Mouse (Mus musculus) 416B (cell line): ENCODE results near the gene Wap.

Experiments used
- DNase-seq: peaks from one replicate; pipeline ENCODE4 v3.0.0; 2011; ENCODE audit warnings: low read depth

Gene Wap

GRCm38 (mm10) chr11:6638537-6638936, at the start of gene Wap:
Wap (minus strand) TSS chr11:6638637.
- DNase-seq = no peak

- DNase-seq = no peak
Observed at GRCm38 (mm10) chr11:6684741-6685140, 46.3 kb upstream of the Wap start.

DNA sequence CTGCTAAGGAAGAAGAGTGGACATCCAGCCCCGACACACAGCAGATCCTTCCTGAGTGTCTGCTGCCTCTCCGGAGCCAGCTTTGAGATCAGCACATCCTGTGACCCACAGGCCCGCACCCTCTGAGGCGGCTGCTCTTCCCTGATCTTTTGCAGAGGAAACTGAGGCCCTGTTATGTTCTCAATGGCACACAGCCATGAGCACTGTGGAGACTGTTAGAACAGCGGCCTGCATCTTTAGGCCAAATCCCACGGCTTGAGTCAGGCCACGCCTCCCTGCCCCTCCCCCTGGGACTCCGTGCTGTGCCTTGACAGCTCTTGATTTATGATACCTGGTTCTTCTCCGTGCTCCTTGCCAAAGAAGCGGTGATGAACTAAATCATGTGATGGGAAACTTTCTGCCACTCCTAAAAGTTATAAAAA, 42.0 kb upstream of the Wap start:
- DNase-seq = peak; percentile 30

GRCm38 (mm10) chr11:6679694-6680396, 41.4 kb upstream of the Wap start:
- DNase-seq = peak; percentile 66

DNA sequence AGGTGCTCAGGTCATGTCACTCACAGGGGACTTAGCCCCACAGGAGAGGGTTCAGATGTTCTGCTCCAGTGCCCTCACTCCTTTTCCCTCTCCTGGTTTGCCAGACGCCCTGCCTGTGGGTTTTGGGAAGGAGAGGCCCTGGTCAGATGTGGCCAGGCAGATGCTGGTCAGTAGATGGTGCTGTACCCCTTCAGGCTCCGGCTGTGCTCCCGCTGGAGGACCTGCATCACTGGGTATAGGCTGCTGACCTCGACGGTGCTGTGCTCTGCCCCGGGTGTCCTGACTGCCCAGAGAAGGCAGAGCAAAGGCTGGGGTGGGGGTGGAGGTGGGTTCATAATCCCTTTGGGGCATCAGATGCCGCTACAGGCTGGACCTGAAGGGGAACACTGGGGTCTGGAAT, 39.1 kb upstream of the Wap start:
- no peak for DNase-seq

DNA sequence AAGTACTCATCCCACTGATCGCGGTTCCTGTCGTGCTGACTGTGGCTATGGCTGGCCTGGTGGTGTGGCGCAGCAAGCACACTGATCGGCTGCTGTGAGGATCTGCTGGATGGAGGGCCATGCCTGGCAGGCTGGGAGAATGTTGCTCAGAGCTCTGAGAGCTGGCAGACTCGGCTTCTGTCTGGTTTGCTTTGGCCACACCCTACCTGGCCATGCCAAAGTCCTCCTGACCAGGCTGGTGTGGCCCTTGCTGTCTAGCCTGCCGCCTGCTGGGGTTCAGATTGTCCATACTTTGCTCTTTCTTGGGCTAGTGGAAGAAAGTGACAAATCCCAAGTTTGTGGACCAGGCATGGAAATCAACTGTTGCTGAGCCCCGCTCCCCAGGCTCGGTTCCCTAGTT, 38.2 kb upstream of the Wap start:
- no peak for DNase-seq

DNA sequence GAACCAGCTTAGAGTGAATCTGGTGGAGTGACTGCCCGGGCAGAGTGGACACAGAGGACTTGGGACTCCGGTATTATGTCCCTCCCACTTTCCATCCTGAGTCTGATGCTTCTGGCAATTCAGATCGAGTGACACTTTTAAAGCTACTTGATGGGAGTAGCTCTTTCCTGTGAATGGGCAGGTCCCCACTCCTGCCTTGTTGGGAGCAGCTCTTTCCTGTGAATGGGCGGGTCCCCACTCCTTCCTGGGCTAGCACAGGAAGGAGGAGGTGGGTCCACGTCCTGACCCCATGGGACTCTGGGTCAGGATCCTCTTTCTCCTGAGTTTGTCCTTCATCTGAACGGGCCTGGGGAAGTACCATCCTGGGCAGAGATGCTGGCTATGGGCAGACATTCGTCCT, 37.0 kb upstream of the Wap start:
- DNase-seq = no peak

GRCm38 (mm10) chr11:6674701-6675100, 36.3 kb upstream of the Wap start:
- no peak for DNase-seq

DNA sequence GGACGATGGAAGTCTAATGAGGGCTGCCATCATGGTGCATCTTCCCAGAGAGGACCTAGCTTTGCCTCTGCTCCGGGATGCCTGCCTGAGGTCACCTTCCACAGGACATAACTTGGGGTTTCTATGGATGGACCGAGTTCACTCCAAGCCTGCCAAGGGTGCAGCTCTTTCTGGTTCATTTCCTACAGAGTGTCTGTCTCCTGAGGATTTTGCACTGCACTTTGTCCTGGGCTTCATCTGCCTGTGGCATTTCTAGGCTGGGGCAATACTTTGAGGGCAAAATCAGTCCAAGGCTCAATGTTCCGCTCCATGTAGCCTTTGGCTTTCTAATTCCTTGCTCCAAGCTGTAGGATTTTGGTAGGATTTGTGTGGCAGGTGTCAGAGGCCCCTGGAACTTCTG, 32.4 kb upstream of the Wap start:
- no peak for DNase-seq

DNA sequence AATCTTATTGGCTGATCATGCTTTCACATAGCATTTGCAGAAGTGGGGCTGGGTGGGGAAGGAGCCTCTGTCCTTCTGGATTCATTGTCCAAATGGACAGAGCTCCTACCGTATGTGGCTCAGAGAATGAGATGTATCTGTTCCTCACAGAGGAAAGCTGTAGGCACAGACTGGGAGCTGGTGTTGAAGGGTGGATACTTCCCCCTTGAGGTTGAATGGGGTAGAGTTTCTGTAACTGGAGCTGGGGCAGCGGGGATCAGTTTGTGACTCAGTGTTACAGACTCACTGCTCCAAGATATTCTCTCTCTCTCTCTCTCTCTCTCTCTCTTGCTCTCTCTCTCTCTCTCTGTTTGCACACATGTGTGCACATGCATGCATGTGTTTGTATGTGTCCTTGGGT, 31.6 kb upstream of the Wap start:
- peak; percentile 31 for DNase-seq

DNA sequence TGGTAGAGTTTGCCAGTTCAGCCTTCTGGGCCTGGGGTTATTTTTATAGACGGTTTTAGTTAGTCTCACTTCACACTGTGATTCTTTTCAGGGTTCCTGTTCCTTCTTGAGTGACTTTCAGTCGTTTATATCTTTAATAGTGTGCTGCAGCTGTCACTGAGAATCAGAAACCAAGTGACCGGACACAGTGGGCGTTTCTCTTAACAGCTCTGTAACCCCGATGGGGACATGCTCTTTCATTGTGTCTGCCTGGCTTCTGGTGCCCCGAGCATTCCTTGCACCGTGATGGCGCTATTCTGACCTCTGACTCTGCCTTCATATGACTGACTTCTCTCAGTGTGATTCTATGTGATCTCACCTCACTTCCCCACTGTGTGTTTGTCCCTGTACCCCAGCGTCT, 30.6 kb upstream of the Wap start:
- no peak for DNase-seq

DNA sequence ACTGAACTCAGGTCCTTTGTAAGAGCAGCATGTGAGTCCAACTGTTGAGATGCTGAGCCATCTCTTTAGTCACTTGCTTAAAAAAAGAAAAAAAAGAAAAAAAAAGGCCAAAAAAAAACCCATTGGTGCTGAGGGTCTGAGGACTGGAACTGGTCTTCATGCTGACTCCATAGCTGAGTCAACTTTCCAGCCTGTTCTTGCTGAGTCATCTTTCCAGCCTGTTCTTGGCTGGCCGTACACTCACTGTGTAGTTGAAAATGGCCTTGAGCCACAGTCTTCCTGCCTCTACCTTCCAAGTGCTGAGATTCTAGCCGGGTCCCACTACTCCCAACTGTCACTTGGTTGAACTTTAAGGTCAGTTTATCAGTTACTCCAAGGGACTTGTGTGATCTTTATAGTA, 28.2 kb upstream of the Wap start:
- DNase-seq = peak; percentile 40

DNA sequence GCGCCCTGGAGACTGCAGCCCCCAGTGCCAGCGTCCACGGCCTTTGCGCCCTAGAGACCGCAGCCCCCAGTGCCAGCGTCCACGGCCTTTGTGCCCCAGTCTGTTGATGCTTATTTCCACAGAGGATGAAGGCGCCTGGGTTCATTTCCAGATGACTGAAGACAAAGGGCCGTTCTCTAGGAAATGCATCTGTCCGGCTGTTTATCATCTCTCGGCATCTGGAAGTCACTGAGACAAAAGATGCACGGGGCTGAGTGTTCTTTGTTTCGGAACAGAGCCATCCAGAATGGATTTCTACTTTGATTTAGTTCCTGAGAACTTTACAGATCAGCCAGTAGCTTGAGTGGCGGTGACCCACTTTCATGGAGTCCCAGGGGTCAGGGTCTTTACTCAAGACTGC, 22.8 kb upstream of the Wap start:
- no peak for DNase-seq

- DNase-seq = no peak
Observed at GRCm38 (mm10) chr11:6658271-6658670, 19.8 kb upstream of the Wap start, which contains the start of gene Ramp3. Ramp3 (plus strand) TSS chr11:6658521.

GRCm38 (mm10) chr11:6654903-6655302, 16.5 kb upstream of the Wap start:
- DNase-seq = peak; percentile 91

GRCm38 (mm10) chr11:6652978-6653377, 14.5 kb upstream of the Wap start:
- DNase-seq = peak; percentile 38

- DNase-seq = no peak
Observed at GRCm38 (mm10) chr11:6650519-6650918, 12.1 kb upstream of the Wap start.

DNA sequence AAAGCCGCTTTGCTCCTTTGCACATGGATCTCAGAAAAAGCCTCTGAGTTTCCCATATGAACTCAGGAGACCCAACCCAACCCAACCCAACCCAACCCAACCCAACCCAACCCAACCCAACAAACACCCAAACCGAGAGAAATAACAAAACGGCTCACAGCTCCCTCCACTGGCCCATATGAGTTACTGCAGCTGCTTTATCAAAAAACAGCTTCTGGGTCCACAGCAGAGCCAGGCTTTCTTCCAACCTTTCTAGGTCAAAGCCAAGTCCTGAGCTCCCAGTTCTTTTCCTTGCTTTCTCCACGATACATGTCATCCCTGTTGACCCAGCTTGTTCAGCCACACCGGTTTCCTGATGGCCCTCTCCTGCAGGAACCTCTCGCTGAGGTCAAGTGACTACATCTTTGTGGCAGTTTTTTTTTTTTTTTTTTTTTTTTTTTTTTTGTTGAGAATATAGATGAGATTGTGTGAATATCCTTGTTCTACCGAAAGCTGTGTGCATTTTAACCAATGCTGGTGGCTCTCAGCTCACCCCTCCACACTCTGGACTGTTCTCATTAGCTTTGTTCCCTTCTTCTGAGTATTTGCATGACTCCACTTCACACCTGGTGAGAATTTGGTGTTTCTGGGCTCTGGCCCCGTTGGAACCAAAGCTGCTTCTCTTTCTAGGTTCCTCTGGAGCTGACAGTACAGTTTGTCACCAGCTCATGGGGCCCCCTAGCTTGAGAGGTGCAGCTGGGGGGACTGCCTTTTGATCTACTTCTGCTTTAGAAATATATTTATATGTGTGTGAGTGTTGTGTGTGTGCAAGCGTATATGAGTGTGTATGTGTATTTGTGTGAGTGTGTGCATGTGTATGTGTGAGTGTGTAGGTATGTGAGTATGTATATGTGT, 9.6 kb upstream of the Wap start:
- peak; percentile 33 for DNase-seq

GRCm38 (mm10) chr11:6644566-6644965, 6.1 kb upstream of the Wap start:
- DNase-seq = no peak

GRCm38 (mm10) chr11:6639072-6639471, 635 bp upstream of the Wap start:
- no peak for DNase-seq

GRCm38 (mm10) chr11:6636150-6636549, 2.3 kb downstream of the Wap start:
- DNase-seq = peak; percentile 39

GRCm38 (mm10) chr11:6629655-6630054, 8.8 kb downstream of the Wap start:
- DNase-seq = peak; percentile 79

GRCm38 (mm10) chr11:6628568-6628967, 9.9 kb downstream of the Wap start:
- DNase-seq = peak; percentile 86
